Mouse (Mus musculus) liver, embryonic 16.5 days (tissue): ENCODE results near the gene Gga2. TPM values are rescaled to one million over a fixed set of nuclear protein-coding genes. Genes with fewer than 3 reads are reported as not detected.

ENCODE experiments used
- ATAC-seq: fragments of 200-750 bp; cut with Nextera tagmentation; 2 replicates; pipeline ENCODE4 v1.8.0; 2017; ENCODE audit warnings: low read depth, mild to moderate bottlenecking, moderate number of reproducible peaks, moderate library complexity
- H3K27ac ChIP-seq: fragments of 300-500 bp; sonication (generic); 2 replicates; pipeline ENCODE4 v1.5.1; 2014; ENCODE audit warnings: mild to moderate bottlenecking, low read length
- H3K27me3 ChIP-seq: fragments of 300-500 bp; sonication (generic); 2 replicates; pipeline ENCODE4 v1.6.1; 2014; ENCODE audit warnings: low read depth, low read length, mixed read lengths; ENCODE audit not compliant: control insufficient read depth, insufficient read depth
- H3K36me3 ChIP-seq: fragments of 300-500 bp; sonication (generic); 2 replicates; pipeline ENCODE4 v1.6.1; 2014; ENCODE audit warnings: mild to moderate bottlenecking; ENCODE audit not compliant: control insufficient read depth, insufficient read depth
- H3K4me1 ChIP-seq: fragments of 300-500 bp; sonication (generic); 2 replicates; pipeline ENCODE4 v1.6.1; 2014; ENCODE audit warnings: low read depth, low read length, mixed read lengths; ENCODE audit not compliant: control insufficient read depth
- H3K4me2 ChIP-seq: fragments of 300-500 bp; sonication (generic); 2 replicates; pipeline ENCODE4 v1.6.1; 2014; ENCODE audit warnings: low read depth, low read length, mixed read lengths
- H3K4me3 ChIP-seq: fragments of 300-500 bp; sonication (generic); 2 replicates; pipeline ENCODE4 v1.5.1; 2014; ENCODE audit warnings: low read depth, mild to moderate bottlenecking, low read length
- H3K9ac ChIP-seq: fragments of 300-500 bp; sonication (generic); 2 replicates; pipeline ENCODE4 v1.6.1; 2014; ENCODE audit warnings: low read depth, low read length
- H3K9me3 ChIP-seq: fragments of 300-500 bp; sonication (generic); replicated peaks from 2 replicates; pipeline ENCODE4 v1.6.1; 2016; ENCODE audit warnings: low read length; ENCODE audit not compliant: control insufficient read depth
- WGBS: fragments of 180-500 bp; shearing (Covaris S2); extraction: QIAGEN DNeasy Blood & Tissue Kit; methylation state at CpG from one replicate; pipeline ENCODE4 v1.1.7; 2014; ENCODE audit not compliant: insufficient replicate concordance; 5-methylcytosine and 5-hydroxymethylcytosine counted together
- polyA plus RNA-seq: library from polyadenylated mRNA; unstranded; fragments of >200 nt; fragmentation: Nextera tagmentation; extraction: Ambion mirVana; gene quantifications from 2 replicates; pipeline ENCODE4 v1.2.1, GENCODE M21; 2015

The Gga2 gene
- polyA plus RNA-seq, 1 experiment from 2014 or later: 34.6 TPM

DNA sequence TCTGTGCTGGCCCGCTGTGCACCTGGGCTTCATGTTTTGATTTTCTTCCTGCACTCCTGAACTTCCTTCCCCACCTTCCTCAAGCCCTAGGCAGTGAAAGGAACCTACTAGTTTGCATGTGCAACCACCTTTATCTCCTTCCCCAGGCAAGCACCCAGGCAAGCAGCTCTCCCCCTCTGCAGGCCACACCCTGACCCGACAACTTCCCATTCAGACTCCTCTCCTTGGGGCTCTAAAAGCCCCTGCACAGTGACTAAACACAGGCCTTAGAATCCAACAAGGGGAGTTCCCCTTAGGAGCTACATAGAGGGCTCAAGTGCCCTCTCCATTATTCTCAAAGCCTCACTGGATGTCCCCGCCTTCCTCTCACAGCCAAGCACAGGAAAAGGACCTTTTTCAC is 2.8 kb downstream of the Gga2 start:
- H3K4me3 ChIP-seq: peak overlapping the region; percentile 5
- H3K36me3 ChIP-seq: no peaks in the 10 kb centered on the region
- H3K9me3 ChIP-seq: no peaks in the 10 kb centered on the region
- ATAC-seq: peak; percentile 66
- 28% methylated on average over 3 of the region's 3 CpGs for WGBS
- H3K27me3 ChIP-seq: no peaks in the 10 kb centered on the region
- H3K27ac ChIP-seq: peak overlapping the region; percentile 68
- peak overlapping the region; percentile 95 for H3K4me2 ChIP-seq
- H3K4me1 ChIP-seq: peaks cover 64% of the 10 kb centered on the region
- peak overlapping the region; percentile 12; the same call in 1 of the 2 replicates for H3K9ac ChIP-seq

DNA sequence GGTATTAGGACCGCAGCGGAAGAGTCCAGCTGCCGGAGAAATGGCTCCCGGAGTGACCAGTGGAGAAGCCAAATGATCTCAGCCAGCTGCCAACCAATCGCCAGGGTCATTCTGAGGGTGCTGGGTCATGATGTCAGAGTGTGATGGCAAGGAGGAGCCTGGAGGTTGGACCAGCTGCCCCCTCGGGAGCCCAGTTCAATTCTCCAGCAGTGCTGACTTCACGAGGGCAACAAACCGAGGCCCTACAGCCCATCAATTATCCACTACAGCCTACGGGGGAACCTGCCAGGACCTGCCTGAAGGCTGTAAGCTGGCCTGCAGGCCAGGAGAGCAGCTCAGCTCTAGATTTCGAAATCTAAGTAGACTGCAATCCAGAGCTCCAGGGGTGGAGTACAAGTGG is 5.3 kb downstream of the Gga2 start:
- Histone ChIP-seq H3K4me1 (peaks cover 61% of the 10 kb centered on the region), H3K4me3 (no peak overlapping the region), H3K9me3 (no peaks in the 10 kb centered on the region), H3K27ac (peak overlapping the region; percentile 54), H3K36me3 (no peaks in the 10 kb centered on the region), H3K9ac (no peak overlapping the region), H3K4me2 (peak overlapping the region; percentile 24), H3K27me3 (no peaks in the 10 kb centered on the region)
- ATAC-seq: no peak
- 62% methylated on average over 10 of the region's 10 CpGs for WGBS

DNA sequence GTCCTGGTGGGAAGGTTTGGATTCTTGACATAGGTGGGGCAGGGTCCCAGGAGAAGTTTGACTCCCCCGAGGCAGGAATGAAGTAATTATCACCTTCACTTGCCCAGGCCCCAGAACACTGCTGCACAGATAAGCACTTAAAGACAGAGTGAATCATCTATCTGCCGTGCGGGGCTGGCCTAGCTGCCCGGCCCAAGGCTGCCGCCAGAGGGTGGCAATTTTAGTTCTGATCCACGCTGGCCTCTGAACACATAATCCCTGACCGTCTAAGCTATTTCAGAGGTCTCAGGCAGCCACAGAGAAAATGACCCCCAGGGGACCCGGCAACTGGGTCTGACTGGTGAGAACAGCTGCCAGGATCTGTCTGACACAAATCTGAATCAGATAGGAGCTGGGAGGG is 5.9 kb downstream of the Gga2 start:
- 24% methylated on average over 8 of the region's 8 CpGs for WGBS
- peaks cover 55% of the 10 kb centered on the region for H3K4me1 ChIP-seq
- H3K9me3 ChIP-seq: no peaks in the 10 kb centered on the region

DNA sequence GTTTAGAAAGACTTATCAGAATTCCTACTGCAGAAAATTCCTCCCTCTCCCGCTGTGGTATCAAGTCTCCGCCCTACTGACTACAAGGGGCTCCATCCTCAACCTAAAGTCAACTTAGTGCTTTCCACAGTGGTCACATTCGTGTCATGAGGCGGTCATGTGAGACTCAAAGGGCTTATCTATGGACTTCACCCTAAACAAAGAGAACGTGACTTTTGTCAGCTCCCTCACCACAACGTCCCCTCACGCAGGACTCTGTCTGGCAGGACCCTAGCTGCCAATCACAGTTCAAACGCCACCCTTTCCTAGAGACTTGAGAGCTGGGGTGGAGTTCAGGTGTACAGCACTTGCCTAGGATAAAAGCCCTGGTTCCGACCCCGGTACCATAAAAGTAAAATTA is 8.1 kb downstream of the Gga2 start:
- H3K27me3 ChIP-seq: no peaks in the 10 kb centered on the region
- H3K4me3 ChIP-seq: no peak overlapping the region
- no peak overlapping the region for H3K4me2 ChIP-seq
- peaks cover 8% of the 10 kb centered on the region for H3K36me3 ChIP-seq
- H3K27ac ChIP-seq: no peak overlapping the region
- H3K4me1 ChIP-seq: peaks cover 34% of the 10 kb centered on the region
- 39% methylated on average over 10 of the region's 10 CpGs for WGBS
- peak; percentile 40 for ATAC-seq
- H3K9me3 ChIP-seq: no peaks in the 10 kb centered on the region
- H3K9ac ChIP-seq: no peak overlapping the region

More for the DNA sequence above, 5.9 kb downstream of the Gga2 start:
- peak overlapping the region; percentile 23; the same call in 1 of the 2 replicates for H3K9ac ChIP-seq
- H3K36me3 ChIP-seq: peaks cover 3% of the 10 kb centered on the region; the same call in 1 of the 2 replicates
- H3K4me2 ChIP-seq: peak overlapping the region; percentile 24
- peak overlapping the region; percentile 54 for H3K27ac ChIP-seq
- H3K27me3 ChIP-seq: no peaks in the 10 kb centered on the region
- no peak overlapping the region for H3K4me3 ChIP-seq
- ATAC-seq: peak; percentile 40; the same call in 1 of the 2 replicates

DNA sequence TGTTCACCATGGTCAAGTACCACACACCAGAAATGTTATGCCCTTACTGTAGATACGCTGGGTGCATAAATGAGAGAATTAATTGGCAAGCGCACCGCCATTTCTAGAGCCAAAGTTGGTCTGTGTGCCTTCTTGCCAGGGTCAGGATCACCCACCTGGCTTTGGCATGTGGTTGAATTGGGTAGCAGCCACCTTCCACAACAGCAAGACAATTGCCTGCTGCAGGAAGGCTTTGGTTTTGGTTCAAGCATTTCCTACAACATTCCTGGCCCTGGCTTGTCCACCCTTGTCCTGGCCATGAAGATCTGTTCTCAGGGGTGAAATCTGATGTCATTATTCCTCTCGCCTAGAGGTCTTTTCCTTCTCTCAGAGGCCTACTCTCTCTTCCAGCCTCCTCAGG is 8.7 kb downstream of the Gga2 start:
- no peak for ATAC-seq
- no peaks in the 10 kb centered on the region for H3K27me3 ChIP-seq
- H3K36me3 ChIP-seq: peaks cover 12% of the 10 kb centered on the region
- 92% methylated on average over 4 of the region's 4 CpGs for WGBS
- peaks cover 29% of the 10 kb centered on the region for H3K4me1 ChIP-seq
- H3K4me2 ChIP-seq: no peak overlapping the region
- H3K9me3 ChIP-seq: no peaks in the 10 kb centered on the region
- H3K27ac ChIP-seq: no peak overlapping the region
- no peak overlapping the region for H3K9ac ChIP-seq
- H3K4me3 ChIP-seq: no peak overlapping the region

DNA sequence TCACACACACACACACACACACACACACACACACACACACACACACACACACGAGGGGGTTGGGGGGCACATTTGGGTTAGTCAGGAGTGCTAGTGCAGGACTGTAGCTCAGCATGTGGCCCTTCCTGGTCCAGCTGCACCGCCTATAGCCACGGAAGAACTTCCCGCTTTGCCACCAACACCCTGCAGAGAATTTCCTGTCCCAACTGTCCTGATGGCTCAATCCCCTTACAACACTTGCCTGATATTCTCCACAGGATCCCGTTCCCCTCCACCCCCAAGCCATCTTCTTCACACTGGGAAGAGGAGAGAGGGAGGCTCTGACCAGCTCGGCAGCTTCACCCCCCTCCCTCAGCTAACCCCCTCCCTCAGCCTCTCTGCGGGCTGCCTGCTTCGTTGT is 20.6 kb downstream of the Gga2 start:
- no peak overlapping the region for H3K9ac ChIP-seq
- H3K9me3 ChIP-seq: no peaks in the 10 kb centered on the region
- peaks cover 36% of the 10 kb centered on the region for H3K36me3 ChIP-seq
- 73% methylated on average over 8 of the region's 8 CpGs for WGBS
- no peaks in the 10 kb centered on the region for H3K4me1 ChIP-seq
- H3K27ac ChIP-seq: no peak overlapping the region
- H3K27me3 ChIP-seq: no peaks in the 10 kb centered on the region
- H3K4me2 ChIP-seq: no peak overlapping the region
- ATAC-seq: peak; percentile 32
- no peak overlapping the region for H3K4me3 ChIP-seq

DNA sequence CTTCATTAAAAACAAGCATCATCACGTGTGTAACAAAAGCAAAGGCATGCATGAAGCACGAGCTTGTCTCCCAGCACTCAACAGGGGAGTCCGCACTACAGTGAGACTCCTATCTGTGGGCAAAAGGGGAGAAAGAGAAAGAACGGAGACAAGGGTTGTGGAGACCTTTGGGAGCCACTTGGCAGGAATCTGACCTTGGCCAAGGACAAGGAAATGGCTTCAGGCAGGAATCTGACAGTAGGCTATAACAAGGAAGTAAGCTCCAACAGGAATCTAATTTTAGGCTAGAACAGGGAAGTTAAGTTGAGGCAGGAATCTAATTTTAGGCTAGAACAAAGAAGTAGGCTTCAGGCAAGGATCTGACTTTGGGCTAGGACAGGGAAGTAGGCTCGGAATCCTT is 25.1 kb downstream of the Gga2 start:
- Histone ChIP-seq H3K4me1 (no peaks in the 10 kb centered on the region), H3K4me2 (no peak overlapping the region), H3K27me3 (no peaks in the 10 kb centered on the region), H3K9ac (no peak overlapping the region), H3K9me3 (no peaks in the 10 kb centered on the region), H3K27ac (no peak overlapping the region), H3K4me3 (no peak overlapping the region), H3K36me3 (peaks cover 33% of the 10 kb centered on the region)
- ATAC-seq: no peak
- 75% methylated on average over 5 of the region's 5 CpGs for WGBS

DNA sequence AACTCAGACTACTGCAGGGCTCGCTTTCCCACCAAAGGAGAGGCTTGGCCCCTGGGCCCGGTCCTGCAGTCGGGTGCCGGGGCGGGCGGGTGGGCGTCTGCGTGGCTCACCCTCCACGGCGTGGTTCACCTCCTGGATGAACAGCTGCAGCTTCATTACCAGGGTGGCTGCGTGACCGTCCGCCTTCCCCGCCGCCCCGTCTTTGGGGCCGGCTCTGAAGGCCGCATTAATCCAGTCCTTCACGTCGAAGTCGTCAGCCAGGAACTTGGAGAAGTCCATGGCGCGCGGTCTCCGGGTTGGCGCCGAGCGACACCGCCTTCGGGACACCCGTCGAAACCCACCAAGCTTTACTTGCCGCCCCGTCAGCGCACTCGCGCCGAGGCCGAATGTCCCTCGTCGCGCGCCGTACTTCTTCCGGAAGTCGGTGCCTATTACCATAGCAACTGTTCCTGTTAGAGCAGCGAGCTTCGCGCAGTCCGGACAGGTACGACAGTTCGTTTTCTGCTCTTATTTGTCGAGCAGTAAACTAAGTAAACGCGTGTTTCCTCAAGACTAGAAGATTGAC is 39.6 kb downstream of the Gga2 start, which contains the start of gene Cog7:
TSS of gene Cog7 (minus strand) at position 405 of the 565 bp plus-strand sequence.
- under 1% methylated on average over 54 of the region's 55 CpGs for WGBS

DNA sequence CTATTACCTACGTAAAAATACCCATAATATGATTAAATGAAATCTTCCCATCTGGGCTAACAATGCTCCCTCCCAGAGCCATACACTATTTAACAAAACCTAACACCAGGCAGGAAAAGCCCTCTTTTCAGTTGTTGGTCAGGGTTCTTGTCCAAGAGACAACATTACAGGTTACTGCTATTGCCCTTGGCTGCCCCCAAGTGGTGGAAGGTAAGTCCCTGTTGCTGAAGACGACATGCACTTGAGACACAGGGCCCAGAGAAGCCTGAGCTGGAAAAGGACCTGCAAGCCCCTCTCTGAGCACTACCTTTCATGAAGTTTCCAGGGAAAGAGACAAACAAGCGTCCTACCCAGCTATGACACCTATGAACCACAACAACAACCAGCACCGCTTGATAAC is 46.0 kb downstream of the Gga2 start:
- peaks cover 4% of the 10 kb centered on the region for H3K36me3 ChIP-seq
- no peak overlapping the region for H3K4me2 ChIP-seq
- WGBS: 49% methylated on average over 4 of the region's 4 CpGs
- no peak overlapping the region for H3K9ac ChIP-seq
- no peaks in the 10 kb centered on the region for H3K27me3 ChIP-seq
- H3K27ac ChIP-seq: no peak overlapping the region
- no peak overlapping the region for H3K4me3 ChIP-seq
- ATAC-seq: no peak
- H3K4me1 ChIP-seq: no peaks in the 10 kb centered on the region; the same call in 1 of the 2 replicates
- H3K9me3 ChIP-seq: no peaks in the 10 kb centered on the region

More for the DNA sequence above, 39.6 kb downstream of the Gga2 start, which contains the start of gene Cog7:
- Histone ChIP-seq H3K4me3 (peak within 1 kb of the TSS; percentile 75), H3K27ac (no peak within 1 kb of the TSS), H3K27me3 (no peaks in the 10 kb centered on the region), H3K9me3 (no peaks in the 10 kb centered on the region), H3K36me3 (peaks cover 4% of the 10 kb centered on the region; the same call in 1 of the 2 replicates), H3K9ac (peak within 1 kb of the TSS; percentile 74), H3K4me2 (peak within 1 kb of the TSS; percentile 73), H3K4me1 (peaks cover 6% of the 10 kb centered on the region)
- ATAC-seq: peak; percentile 89
